Mouse (Mus musculus) limb, embryonic 14.5 days (tissue): ENCODE data around the gene Trim8. TPM values are rescaled to one million over a fixed set of nuclear protein-coding genes. Genes with fewer than 3 reads are reported as not detected.

Source experiments
- ATAC-seq: fragments of 200-750 bp; cut with Nextera tagmentation; 2 replicates; pipeline ENCODE4 v1.8.0; 2017; ENCODE audit warnings: low read depth, moderate number of reproducible peaks, moderate TSS enrichment; ENCODE audit not compliant: low FRiP score
- DNase-seq: peaks from one replicate; pipeline ENCODE4 v3.0.0-alpha.2; 2015; ENCODE audit warnings: low spot score
- H3K27ac ChIP-seq: fragments of 300-500 bp; sonication (generic); replicated peaks from 2 replicates; pipeline ENCODE4 v1.5.1; 2014; ENCODE audit warnings: low read depth, mild to moderate bottlenecking, low read length, moderate library complexity, mixed read lengths
- H3K27me3 ChIP-seq: fragments of 300-500 bp; sonication (generic); 2 replicates; pipeline ENCODE4 v1.6.1; 2014; ENCODE audit warnings: low read length, mixed read lengths; ENCODE audit not compliant: control insufficient read depth, insufficient read depth
- H3K36me3 ChIP-seq: fragments of 300-500 bp; sonication (generic); 2 replicates; pipeline ENCODE4 v1.6.1; 2014; ENCODE audit warnings: mild to moderate bottlenecking, low read length, moderate library complexity, mixed read lengths; ENCODE audit not compliant: control insufficient read depth, insufficient read depth
- H3K4me1 ChIP-seq: fragments of 300-500 bp; sonication (generic); 2 replicates; pipeline ENCODE4 v1.6.1; 2014; ENCODE audit warnings: antibody characterized with exemption, low read length, mixed read lengths; ENCODE audit not compliant: control insufficient read depth, insufficient read depth
- H3K4me2 ChIP-seq: fragments of 300-500 bp; sonication (generic); replicated peaks from 2 replicates; pipeline ENCODE4 v1.6.1; 2014; ENCODE audit warnings: low read depth, mild to moderate bottlenecking, low read length, moderate library complexity; ENCODE audit not compliant: severe bottlenecking
- H3K4me3 ChIP-seq: fragments of 300-500 bp; sonication (generic); replicated peaks from 2 replicates; pipeline ENCODE4 v1.5.1; 2014; ENCODE audit warnings: low read length
- H3K9ac ChIP-seq: fragments of 300-500 bp; sonication (generic); 2 replicates; pipeline ENCODE4 v1.6.1; 2014; ENCODE audit warnings: mild to moderate bottlenecking, low read depth, low read length, moderate library complexity; ENCODE audit not compliant: severe bottlenecking
- H3K9me3 ChIP-seq: fragments of 300-500 bp; sonication (generic); 2 replicates; pipeline ENCODE4 v1.6.1; 2016; ENCODE audit warnings: low read length; ENCODE audit not compliant: control insufficient read depth
- POLR2A ChIP-seq: fragments of 200-500 bp; IDR thresholded peaks from 2 replicates; pipeline ENCODE4 v1.8.0; 2012; ENCODE audit warnings: inconsistent platforms, mild to moderate bottlenecking, moderate library complexity, borderline replicate concordance; ENCODE audit not compliant: insufficient read depth, insufficient read length; ENCODE audit errors: extremely low read depth
- WGBS: fragments of 180-500 bp; shearing (Covaris S2); extraction: QIAGEN DNeasy Blood & Tissue Kit; methylation state at CpG from one replicate; pipeline ENCODE4 v1.1.7; 2014; 5-methylcytosine and 5-hydroxymethylcytosine counted together
- polyA plus RNA-seq, 2 experiments: library from polyadenylated mRNA; depleted of rRNA in 1 of 2; stranded (reverse) in 1 of 2; unstranded in 1 of 2; fragments of >200 nt; fragmentation: Nextera tagmentation in 1 of 2; extraction: Ambion mirVana in 1 of 2; gene quantifications; 2 replicates each; pipeline versions ENCODE4 v1.2.1 to v1.2.3; 2012 to 2014

Gene Trim8
- polyA plus RNA-seq, 2 experiments, result 21.5 to 22.7 TPM

DNA sequence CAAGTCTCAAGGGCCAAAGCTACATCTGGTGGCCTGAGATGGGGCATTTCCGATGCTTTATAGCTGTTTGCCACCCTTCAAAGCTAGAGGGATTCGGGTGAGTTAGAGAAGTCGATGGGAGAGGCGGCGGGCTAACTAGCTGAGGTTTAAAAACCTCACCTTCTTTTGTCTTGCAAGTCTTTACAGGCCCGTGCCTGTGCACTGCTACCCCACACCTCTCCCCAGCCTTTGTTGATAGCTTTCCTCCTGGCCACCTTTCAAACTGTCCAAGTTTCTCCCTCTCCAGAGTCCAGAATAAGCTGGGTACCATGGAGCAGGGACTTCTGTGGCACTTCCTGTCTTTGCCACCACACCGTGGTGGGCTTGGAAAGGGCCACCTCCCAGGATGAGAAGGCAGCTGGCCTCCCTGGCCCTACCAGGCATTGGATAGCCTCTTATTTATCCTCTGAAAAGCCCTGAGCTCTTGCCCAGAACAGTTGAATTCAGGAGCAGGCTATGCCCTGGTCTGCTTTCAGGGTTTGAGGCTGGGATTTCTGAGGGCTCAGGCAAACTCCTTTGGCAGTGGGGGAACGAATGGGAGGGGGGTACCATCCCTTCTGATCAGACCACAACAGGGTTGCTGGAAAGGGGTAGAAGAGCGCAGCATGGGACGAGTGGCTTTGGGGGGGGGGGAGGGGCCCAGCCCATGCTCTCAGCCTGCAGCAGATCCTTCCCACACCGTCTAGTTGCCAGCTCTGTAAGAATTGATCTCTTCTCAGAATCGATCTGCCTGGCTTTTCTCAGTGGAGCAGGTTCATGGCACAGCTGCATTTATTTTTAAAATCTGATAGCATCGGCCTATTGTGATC is 28.3 kb downstream of the Trim8 start:
- no peaks in the 10 kb centered on the region for H3K9me3 ChIP-seq
- H3K36me3 ChIP-seq, result peaks cover 3% of the 10 kb centered on the region; the same call in 1 of the 2 replicates
- H3K9ac ChIP-seq, result peak overlapping the region; percentile 34
- 13% methylated on average over 13 of the region's 13 CpGs for WGBS
- DNase-seq (no peak), ATAC-seq (no peak)
- H3K27me3 ChIP-seq, result no peaks in the 10 kb centered on the region
- no peak for TF ChIP-seq POLR2A
- H3K4me3 ChIP-seq, result no peak overlapping the region
- peak overlapping the region; percentile 58 for H3K27ac ChIP-seq
- peak overlapping the region; percentile 49; the same call in 1 of the 2 replicates for H3K4me2 ChIP-seq
- peaks cover 76% of the 10 kb centered on the region for H3K4me1 ChIP-seq

DNA sequence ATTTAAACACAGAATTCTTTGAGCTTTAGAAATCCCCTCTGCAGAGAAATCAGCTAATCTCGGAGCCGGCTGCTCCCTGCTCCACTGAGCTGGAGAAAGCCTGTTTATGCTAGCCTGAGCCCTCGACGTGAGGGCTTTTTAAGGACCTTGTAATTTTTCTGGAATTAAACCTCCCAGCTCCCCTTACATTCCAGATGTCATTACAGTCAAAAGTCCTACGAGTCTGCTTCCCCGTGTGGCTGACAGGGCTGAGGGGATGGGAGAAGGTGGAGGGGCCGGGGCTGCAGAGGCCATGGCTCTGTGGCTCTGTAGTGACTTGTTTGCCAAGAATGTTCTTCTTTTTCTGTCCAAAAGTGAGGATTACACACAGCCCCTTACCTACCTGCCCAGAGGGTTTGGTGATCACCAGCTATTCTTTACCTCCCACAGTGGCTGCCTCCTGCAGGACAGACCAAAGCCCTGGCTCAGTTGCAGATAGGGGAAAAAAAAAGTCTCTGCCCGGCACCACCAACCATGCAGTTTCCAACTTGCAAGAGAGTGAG is 29.0 kb downstream of the Trim8 start:
- DNase-seq (peak; percentile 42), ATAC-seq (peak; percentile 31; the same call in 1 of the 2 replicates)
- no peak overlapping the region for H3K4me3 ChIP-seq
- peaks cover 8% of the 10 kb centered on the region for H3K36me3 ChIP-seq
- WGBS, result 11% methylated on average over 8 of the region's 8 CpGs
- H3K4me2 ChIP-seq, result 0 out of 2 replicates have a peak overlapping the region, but pooled peaks have one; percentile 49
- TF ChIP-seq POLR2A, result no peak
- no peaks in the 10 kb centered on the region for H3K27me3 ChIP-seq
- H3K27ac ChIP-seq, result peak overlapping the region; percentile 50
- no peaks in the 10 kb centered on the region for H3K9me3 ChIP-seq
- H3K9ac ChIP-seq, result no peak overlapping the region
- H3K4me1 ChIP-seq, result peaks cover 70% of the 10 kb centered on the region

DNA sequence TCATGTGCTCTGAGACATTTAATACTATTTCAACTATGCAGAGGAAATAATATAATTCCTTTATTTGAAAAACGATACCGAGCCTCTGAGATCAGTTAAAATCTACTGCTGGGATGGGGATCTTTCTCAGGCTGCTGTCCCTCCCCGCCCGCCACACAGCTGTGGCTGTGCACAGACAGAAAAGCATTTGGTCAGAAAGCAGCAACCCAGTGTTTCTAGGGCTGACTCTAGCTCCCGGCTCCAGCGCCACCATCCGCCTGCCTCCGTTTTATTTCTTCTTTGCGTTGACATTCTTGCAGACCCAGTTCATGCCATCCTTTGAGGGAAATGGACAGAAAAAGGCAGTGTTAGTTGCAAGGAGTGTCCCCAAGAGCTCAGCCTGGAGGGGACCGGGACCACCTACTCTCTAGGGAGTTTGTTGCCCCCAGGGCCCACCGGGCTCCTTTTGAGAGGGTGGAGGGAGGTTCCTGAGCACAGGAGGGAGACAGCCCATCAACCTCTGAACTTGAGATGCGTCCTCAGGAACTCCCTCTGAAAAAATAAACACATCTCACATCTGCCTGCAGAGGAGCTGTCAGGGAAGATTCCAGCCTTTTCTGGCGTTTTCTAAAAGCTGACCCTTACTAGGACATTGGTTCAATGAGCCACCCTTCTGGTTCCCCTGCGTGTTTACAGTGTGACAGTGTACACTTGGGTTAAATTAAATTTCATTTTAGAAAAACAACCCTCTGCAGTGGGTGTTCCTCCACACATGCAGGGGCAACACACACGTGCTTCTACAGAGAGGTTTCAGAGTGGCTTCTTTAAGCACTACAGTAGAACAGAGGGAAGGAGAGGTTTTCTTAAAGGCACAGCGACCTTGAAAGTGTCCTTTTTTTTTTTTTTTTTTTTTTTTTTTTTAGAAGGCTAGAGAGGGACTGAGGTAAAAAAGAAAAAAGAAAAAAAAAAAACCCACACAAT is 29.8 kb downstream of the Trim8 start:
- Histone ChIP-seq H3K27me3 (no peaks in the 10 kb centered on the region), H3K36me3 (peaks cover 12% of the 10 kb centered on the region), H3K27ac (peak overlapping the region; percentile 50), H3K4me1 (peaks cover 62% of the 10 kb centered on the region), H3K9me3 (no peaks in the 10 kb centered on the region), H3K4me2 (peak overlapping the region; percentile 26; the same call in 1 of the 2 replicates), H3K9ac (no peak overlapping the region), H3K4me3 (no peak overlapping the region)
- no peak for TF ChIP-seq POLR2A
- DNase-seq (peak; percentile 46), ATAC-seq (peak; percentile 38; the same call in 1 of the 2 replicates)
- WGBS, result 8% methylated on average over 16 of the region's 16 CpGs

DNA sequence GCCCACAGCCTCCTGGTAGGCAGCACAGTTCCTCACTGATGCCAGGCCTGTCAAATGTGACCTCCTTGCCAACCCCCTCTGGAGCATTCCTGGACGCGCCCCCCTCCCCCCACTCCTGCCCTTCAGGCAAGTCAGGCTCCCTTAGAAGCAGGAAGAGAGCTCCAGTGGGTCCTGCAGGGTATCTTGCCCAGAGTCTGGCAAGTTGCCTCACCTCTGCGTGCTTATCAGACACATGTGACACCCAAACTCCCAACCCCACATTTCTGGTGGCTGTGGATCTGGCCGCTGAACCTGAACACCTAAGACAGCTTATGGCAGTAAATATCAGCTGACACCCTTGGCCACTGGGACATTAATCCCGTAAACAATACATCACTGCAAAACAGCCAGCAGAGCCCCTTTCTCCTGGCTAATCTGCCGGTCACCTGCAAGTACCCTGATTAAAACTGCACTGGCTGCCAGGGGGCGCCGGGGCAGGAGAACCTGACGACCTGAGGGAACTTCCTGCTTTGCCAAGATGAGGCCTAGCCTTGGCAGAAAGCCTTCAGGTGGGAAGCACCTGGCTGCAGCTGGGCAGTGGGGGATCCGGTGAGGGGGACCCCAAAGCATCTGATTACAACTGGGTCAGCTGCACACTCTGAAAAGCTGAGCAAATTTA is 30.7 kb downstream of the Trim8 start:
- Histone ChIP-seq H3K9ac (no peak overlapping the region), H3K36me3 (peaks cover 16% of the 10 kb centered on the region), H3K27ac (0 out of 2 replicates have a peak overlapping the region, but pooled peaks have one; percentile 26), H3K9me3 (no peaks in the 10 kb centered on the region), H3K4me3 (no peak overlapping the region), H3K4me1 (peaks cover 56% of the 10 kb centered on the region), H3K4me2 (no peak overlapping the region; the same call in 1 of the 2 replicates), H3K27me3 (no peaks in the 10 kb centered on the region)
- 14% methylated on average over 10 of the region's 10 CpGs for WGBS
- ATAC-seq (no peak), DNase-seq (no peak)
- no peak for TF ChIP-seq POLR2A
